Mouse (Mus musculus): ENCODE measurements at regions not wholly inside any gene's neighbourhood (a gene's known extent, or its start where the extent isn't known, plus 50 kb on each side); places are given as distances from the start of the nearest gene placed in this dataset.

DNA sequence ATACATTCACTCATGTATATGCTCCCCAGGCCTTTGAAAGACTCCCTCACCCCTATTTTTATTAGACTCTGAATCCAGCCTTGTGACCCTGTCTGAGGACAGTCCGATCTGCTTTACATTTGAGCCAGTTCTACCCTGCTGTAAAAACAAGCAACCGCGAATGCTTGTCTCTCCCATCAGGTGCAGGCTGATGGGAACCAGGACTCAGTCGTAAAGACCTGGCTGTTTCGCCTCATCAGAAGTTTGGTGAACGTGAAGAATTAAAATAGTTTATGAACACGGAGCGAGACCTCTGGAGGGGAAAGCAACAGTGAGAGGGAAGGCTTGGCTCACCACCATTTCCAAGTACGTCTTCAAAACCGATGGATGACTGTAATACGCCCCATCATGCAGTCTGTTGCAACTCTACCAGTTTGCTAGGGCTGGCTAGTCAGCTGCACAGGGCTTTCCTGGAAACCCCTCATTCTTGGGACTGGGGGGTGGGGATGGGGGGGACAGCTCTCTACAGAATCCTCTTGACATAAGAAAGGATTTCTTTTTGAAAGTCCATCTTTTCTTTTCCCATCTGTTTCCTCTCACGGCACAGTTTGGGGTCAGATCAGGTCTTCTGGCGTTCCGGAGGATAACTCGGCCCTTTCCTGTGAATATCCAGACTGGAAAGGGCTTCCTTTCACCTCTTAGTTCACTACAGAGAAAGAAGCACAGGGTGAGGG is 366.8 kb upstream of the Jarid2 start:
- no peak for DNase-seq

- DNase-seq = no peak
These were observed 366.3 kb upstream of the Jarid2 start for GRCm38 (mm10) chr13:44363016-44363415.

DNA sequence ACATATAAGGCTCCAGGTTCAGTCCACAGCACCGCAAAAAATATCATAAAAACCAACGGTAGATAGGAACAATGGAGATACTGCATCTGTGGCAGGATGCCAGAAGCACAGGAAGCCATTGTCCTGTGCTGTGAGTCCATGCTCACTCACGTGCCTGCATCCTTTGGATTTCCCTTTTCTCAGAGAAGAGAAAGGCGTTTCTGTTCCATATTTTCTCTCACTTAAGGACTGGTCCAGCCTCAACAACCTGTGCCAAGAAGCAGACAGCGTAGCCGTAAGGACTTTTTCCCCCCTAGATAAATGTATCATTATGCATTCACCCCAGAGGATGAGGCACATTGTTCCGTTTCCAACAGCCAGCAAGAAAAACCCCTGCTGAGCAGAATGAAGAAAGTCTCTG is 360.0 kb upstream of the Jarid2 start:
- no peak for DNase-seq

- no peak for DNase-seq
These were observed 356.9 kb upstream of the Jarid2 start for GRCm38 (mm10) chr13:44372361-44372877.

DNA sequence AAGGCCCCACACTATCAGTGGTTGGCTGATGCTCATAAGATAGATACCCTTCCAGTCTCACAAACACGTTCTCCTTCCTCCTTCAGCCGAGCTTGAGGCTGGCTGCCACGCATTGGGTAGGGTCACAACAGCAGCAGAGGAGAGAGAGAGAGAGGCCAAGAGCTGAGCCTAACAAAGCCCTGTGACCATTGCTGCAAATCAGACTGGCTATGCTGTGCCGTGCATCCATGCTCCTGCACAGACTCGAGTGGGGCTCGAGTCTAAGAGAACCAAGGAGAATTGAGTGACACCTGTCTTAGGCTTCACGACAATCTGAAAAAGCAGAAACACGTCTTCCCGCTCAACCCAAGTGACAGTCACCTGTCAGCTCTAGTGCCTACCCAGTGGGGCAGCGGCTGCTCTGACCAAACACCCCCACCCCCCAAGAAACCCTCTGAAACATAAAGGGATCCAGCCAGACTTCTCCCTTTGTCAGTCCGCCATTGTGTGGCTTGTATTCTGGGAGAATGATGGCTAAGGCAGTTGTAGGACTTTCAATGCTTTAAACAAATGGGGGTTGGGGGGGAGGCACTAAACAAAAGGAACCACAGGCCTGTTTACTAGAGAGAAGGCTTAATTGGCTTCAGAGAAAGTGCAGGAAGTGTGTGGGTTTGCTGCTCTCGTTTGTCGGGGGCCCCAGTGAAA is 353.7 kb upstream of the Jarid2 start:
- peak; percentile 33 for DNase-seq

DNA sequence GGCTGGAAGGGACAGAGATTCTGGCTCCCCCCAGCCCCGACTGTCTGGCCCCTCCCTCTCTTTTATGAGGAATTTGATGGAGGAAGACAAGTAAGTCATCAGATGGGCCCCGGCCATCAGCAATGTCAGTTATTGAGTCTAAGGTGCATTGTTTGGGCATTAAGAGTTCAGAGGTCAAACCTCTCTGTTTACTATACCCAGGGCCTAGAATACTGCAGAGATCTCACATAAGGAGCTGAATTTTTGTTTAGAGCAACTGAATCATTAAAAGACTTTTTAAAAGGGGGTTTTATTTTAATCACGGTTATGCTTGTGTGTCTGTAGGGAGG is 353.1 kb upstream of the Jarid2 start:
- DNase-seq = no peak

GRCm38 (mm10) chr13:44381721-44382450 is 347.4 kb upstream of the Jarid2 start:
- DNase-seq = no peak

GRCm38 (mm10) chr13:44383322-44383721 is 346.0 kb upstream of the Jarid2 start:
- DNase-seq = no peak

DNA sequence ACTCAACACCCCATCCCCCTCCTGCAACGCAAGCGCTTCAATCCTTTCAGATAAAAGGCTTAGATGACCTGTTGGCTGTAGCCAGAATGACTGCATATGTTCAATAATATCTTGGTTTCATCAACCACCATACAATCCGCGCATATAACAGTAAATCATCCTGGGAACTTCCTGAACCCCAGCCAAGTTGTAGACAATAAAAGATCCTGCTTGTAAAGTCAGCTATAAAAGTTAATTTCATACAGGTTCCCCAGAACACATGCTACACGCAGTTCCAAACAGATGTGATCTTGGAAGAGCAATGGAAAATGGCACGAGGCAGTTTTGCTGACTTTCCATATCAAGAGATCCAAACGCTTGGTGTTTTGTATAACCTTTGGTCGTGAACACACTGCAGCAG is 342.5 kb upstream of the Jarid2 start:
- DNase-seq = no peak

GRCm38 (mm10) chr13:44389696-44390095 is 339.6 kb upstream of the Jarid2 start:
- no peak for DNase-seq

DNA sequence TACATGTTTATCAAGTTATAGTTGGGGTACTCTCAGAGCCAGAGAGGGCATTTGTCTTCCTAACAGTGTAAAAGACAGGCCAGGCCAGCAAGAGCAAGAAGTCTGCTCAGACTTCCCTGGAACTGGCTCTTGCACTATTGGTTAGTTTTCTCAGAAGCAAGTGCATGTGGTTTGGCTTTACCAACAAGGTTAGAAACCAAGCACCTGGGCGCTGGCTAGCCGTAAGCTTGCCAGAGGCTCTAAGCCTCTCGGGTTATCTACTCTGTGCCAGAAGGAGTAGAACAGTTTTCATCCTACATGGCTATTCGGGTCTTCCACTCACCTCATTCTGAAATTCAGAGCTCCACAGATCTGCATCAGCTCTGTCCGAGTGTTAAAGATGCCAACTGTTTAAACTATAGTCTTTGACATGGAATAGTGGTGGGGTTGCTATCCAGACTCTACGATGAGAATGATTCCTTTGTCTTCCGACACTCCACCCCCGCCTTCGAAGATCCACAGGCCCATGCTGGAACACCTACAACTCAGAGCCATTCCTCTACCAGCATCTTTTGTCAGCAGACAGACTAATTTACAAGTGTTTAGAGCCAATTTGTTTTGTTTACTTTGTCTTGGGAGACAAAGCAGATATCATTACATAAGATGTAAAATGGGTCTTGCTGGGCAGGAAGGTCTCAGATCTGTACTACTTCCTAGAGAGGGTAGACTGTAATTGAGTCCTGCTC is 338.4 kb upstream of the Jarid2 start:
- no peak for DNase-seq

DNA sequence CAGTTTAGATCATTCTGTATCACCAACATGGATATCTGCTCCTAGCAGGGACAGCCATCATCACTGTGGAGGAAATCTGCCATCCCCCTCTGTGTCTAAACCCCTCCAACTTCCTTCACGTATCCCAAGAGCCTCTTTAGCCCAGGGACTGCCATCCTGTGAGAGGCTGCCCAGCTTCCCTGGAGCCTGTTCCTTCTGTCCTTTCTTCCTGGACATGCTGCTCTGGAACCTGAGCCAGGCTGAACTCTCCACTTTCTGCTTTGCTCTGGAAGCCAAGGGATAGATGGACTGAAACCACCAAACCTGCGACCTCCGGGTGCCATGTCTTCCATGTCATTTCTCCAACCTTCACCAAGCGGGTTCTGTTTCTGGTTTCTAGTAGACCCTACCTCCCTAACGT is 335.3 kb upstream of the Jarid2 start:
- no peak for DNase-seq

DNA sequence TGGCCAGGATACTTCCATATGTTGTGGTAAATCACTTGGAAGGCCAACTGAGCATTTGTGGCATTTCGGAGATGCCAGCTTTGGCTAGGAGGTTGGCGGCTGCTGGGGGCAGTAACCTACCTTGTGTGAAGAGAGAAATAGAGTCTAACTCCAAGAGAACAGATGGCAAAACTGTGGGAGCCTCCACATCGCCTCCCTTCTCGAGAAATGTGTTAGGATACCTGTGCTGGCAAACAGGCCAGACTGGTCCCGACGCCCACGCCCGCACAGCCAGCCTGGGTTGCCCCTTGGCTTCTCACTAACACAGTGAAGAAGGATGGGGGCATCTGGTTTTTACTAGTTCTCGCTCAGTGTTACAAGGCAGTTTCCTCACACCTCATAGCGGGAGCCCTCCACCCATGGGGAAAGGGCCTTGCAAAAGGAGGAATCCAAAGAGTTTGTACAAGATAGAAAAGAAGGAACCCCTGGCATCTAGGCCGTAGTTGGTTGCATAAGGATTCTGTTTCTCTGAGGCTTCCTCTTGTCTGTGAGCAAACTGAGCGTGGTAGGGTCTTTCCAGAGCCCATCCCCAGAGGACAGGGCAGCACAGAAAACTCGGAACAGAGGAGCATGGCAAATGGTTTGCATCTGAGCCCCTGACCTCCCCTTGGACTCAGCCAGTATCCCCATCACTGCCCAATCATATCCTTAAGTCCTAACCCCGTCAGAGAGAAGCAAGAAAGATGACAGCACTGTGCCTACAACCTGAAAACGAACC is 330.5 kb upstream of the Jarid2 start:
- no peak for DNase-seq

- DNase-seq = no peak
These were observed 329.9 kb upstream of the Jarid2 start for GRCm38 (mm10) chr13:44399370-44399685.

- DNase-seq = no peak
These were observed 329.4 kb upstream of the Jarid2 start for GRCm38 (mm10) chr13:44399831-44400321.

- DNase-seq = no peak
These were observed 325.2 kb upstream of the Jarid2 start for GRCm38 (mm10) chr13:44404010-44404575.

DNA sequence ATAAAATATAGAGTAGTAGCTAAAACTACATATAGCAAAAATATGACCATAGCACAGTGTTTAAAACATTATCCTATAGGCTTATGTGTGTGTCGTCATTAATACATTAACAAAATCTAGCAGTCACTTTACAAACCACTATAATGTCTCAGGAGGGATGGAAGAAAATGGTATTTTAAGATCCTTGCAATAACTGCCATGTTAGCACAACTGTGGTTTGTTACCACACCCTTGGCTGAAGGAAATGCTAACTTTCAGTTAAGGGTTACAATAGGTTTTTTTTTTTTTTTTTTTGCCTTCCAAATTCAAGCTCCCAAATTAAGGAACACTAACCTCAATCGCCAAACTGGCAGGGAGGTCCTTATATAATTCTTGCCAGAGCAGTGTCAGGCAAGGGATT is 322.0 kb upstream of the Jarid2 start:
- DNase-seq = no peak

GRCm38 (mm10) chr13:44408619-44408959 is 320.7 kb upstream of the Jarid2 start:
- no peak for DNase-seq

DNA sequence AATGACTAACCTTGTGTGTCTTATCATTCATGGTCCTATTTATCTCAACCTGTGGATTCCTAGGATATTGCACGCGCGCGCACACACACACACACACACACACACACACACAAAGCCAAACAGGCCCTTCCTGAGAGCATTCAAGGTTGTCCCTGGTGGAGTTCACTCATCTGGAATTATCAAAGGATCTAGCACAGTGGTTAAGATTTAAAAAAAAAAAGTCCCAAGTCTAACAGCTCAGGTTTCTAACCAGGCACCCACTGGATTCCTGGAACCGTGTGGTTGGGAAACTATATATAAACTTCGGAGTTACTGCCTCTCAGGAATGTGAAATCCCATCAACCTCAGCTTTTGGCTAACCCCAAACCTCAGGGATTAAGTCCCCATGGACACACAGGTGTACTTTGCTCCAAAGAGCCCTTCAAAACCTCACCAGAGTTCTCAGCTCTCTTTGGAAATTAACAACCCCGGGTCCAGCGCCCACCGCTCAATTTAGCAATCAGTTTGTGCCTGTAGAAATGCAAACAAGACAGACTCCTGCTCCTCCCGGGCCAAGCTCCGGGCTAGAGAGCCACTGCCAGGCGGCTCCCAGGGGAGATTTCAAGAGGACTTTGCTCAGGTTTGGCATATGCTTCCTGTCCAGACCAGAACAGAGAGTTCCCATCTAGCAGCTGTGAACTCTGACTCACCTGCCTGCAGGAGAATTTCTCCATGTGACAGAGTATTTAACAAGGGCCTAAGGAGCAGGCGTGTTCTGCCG is 320.1 kb upstream of the Jarid2 start:
- DNase-seq = no peak

GRCm38 (mm10) chr13:44409720-44410047 is 319.6 kb upstream of the Jarid2 start:
- no peak for DNase-seq

GRCm38 (mm10) chr13:44411781-44412496 is 317.3 kb upstream of the Jarid2 start:
- DNase-seq = no peak
